Comparison of ENCODE assay signal across 14 mouse cellular contexts in the genomic region with DNA sequence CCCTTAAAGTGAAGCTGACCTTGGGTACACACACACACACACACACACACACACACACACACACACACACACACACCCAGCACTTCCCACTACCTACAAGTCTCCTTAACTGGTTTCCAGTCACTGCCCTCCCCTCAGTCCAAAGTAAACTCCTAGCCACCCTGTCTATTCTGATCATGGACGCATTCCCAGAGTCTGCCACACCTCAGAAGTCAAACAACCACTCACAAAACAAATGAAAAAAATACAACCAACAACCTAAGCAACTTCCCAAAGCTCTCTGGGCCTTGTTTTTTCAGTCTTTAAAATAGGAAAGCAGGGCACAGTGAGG.
"Had no signal": no experiment of that assay in that cellular context is flagged by ENCODE, and none has a peak within 500 bp of the region (broad histone marks: within the 10 kb centered on the region; RNA-seq: fewer than 3 reads in every experiment).

No protein-coding gene starts in this region.

- H3K4me1 ChIP-seq: midbrain, embryonic 15.5 days; neural tube, embryonic 12.5 days had no signal

- DNase-seq: layer of hippocampus, postnatal 36 days; right cerebral cortex, adult 18-20 months; right cerebral cortex, postnatal 14 days; right cerebral cortex, postnatal 4 days; thymus, postnatal 25 days had no signal

- H3K27me3 ChIP-seq: lung, embryonic 15.5 days; midbrain, embryonic 15.5 days; neural tube, embryonic 12.5 days; neural tube, embryonic 15.5 days had no signal

- H3K9me3 ChIP-seq: lung, embryonic 15.5 days; megakaryocyte, embryonic 14.5 days; midbrain, embryonic 10.5 days; midbrain, embryonic 15.5 days; neural tube, embryonic 12.5 days; neural tube, embryonic 15.5 days had no signal

- H3K4me2 ChIP-seq: lung, embryonic 15.5 days; midbrain, embryonic 15.5 days; neural tube, embryonic 12.5 days; neural tube, embryonic 15.5 days had no signal

- H3K36me3 ChIP-seq: midbrain, embryonic 10.5 days; midbrain, embryonic 15.5 days; neural tube, embryonic 12.5 days; neural tube, embryonic 15.5 days had no signal

- H3K27ac ChIP-seq: kidney, postnatal 0 days; left cerebral cortex, adult 2 months; liver, embryonic 14.5 days; midbrain, embryonic 10.5 days; midbrain, embryonic 15.5 days; neural tube, embryonic 12.5 days; neural tube, embryonic 15.5 days had no signal

- H3K4me3 ChIP-seq: left cerebral cortex, adult 2 months; lung, embryonic 15.5 days; megakaryocyte, embryonic 14.5 days; midbrain, embryonic 10.5 days; midbrain, embryonic 15.5 days; neural tube, embryonic 12.5 days; neural tube, embryonic 15.5 days had no signal

- ATAC-seq: midbrain, embryonic 15.5 days had no signal

- H3K9ac ChIP-seq: liver, embryonic 14.5 days; lung, embryonic 15.5 days; midbrain, embryonic 15.5 days; neural tube, embryonic 12.5 days; neural tube, embryonic 15.5 days had no signal
